Mouse (Mus musculus) embryonic facial prominence, embryonic 15.5 days (tissue): ENCODE data around the gene Htr7. TPM values are rescaled to one million over a fixed set of nuclear protein-coding genes. Genes with fewer than 3 reads are reported as not detected.

Experiments used
- ATAC-seq: fragments of 200-750 bp; cut with Nextera tagmentation; 2 replicates; pipeline ENCODE4 v1.8.0; 2017; ENCODE audit warnings: low read depth, moderate TSS enrichment; ENCODE audit not compliant: insufficient number of reproducible peaks, low FRiP score, low TSS enrichment
- H3K27ac ChIP-seq: fragments of 300-500 bp; sonication (generic); replicated peaks from 2 replicates; pipeline ENCODE4 v1.5.1; 2015; ENCODE audit warnings: mild to moderate bottlenecking, inconsistent platforms
- H3K27me3 ChIP-seq: fragments of 300-500 bp; sonication (generic); 2 replicates; pipeline ENCODE4 v1.6.1; 2015; ENCODE audit warnings: inconsistent platforms
- H3K36me3 ChIP-seq: fragments of 300-500 bp; sonication (generic); 2 replicates; pipeline ENCODE4 v1.6.1; 2015; ENCODE audit warnings: mild to moderate bottlenecking, inconsistent platforms
- H3K4me1 ChIP-seq: fragments of 300-500 bp; sonication (generic); 2 replicates; pipeline ENCODE4 v1.6.1; 2015; ENCODE audit warnings: inconsistent platforms
- H3K4me2 ChIP-seq: fragments of 300-500 bp; sonication (generic); replicated peaks from 2 replicates; pipeline ENCODE4 v1.6.1; 2015; ENCODE audit warnings: mild to moderate bottlenecking, inconsistent platforms
- H3K4me3 ChIP-seq: fragments of 300-500 bp; sonication (generic); replicated peaks from 2 replicates; pipeline ENCODE4 v1.5.1; 2015; ENCODE audit warnings: mild to moderate bottlenecking, inconsistent platforms
- H3K9ac ChIP-seq: fragments of 300-500 bp; sonication (generic); 2 replicates; pipeline ENCODE4 v1.6.1; 2015; ENCODE audit warnings: inconsistent platforms
- H3K9me3 ChIP-seq: fragments of 300-500 bp; sonication (generic); replicated peaks from 2 replicates; pipeline ENCODE4 v1.6.1; 2016; ENCODE audit warnings: inconsistent platforms
- WGBS: fragments of 180-500 bp; shearing (Covaris S2); methylation state at CpG from one replicate; pipeline ENCODE4 v1.1.7; 2015; 5-methylcytosine and 5-hydroxymethylcytosine counted together
- polyA plus RNA-seq: library from polyadenylated mRNA; unstranded; fragments of >200 nt; fragmentation: Nextera tagmentation; extraction: Ambion mirVana; gene quantifications from 2 replicates; pipeline ENCODE4 v1.2.1, GENCODE M21; 2015

Gene Htr7
- polyA plus RNA-seq, 1 experiment from 2014 or later = 0.60 TPM

GRCm38 (mm10) chr19:35949888-35950287 is 107.4 kb downstream of the Htr7 start:
- H3K9ac ChIP-seq = no peak overlapping the region
- ATAC-seq = no peak
- no peak overlapping the region for H3K4me2 ChIP-seq
- no peaks in the 10 kb centered on the region for H3K36me3 ChIP-seq
- no peaks in the 10 kb centered on the region for H3K27me3 ChIP-seq
- no peaks in the 10 kb centered on the region for H3K4me1 ChIP-seq
- H3K27ac ChIP-seq = no peak overlapping the region
- no peak overlapping the region for H3K4me3 ChIP-seq
- WGBS = 53% methylated on average over 1 of the region's 1 CpGs
- H3K9me3 ChIP-seq = no peaks in the 10 kb centered on the region

GRCm38 (mm10) chr19:35924961-35925495 is 132.3 kb downstream of the Htr7 start:
- H3K4me3 ChIP-seq = no peak overlapping the region
- no peak for ATAC-seq
- H3K27ac ChIP-seq = no peak overlapping the region

GRCm38 (mm10) chr19:35924418-35924817 is 132.9 kb downstream of the Htr7 start:
- Histone ChIP-seq H3K4me3 (no peak overlapping the region), H3K27me3 (no peaks in the 10 kb centered on the region), H3K27ac (no peak overlapping the region), H3K4me2 (no peak overlapping the region), H3K36me3 (no peaks in the 10 kb centered on the region), H3K9ac (no peak overlapping the region), H3K4me1 (no peaks in the 10 kb centered on the region), H3K9me3 (no peaks in the 10 kb centered on the region)
- no peak for ATAC-seq
- WGBS = 31% methylated on average over 5 of the region's 5 CpGs

More at GRCm38 (mm10) chr19:35924961-35925495, 132.3 kb downstream of the Htr7 start:
- Histone ChIP-seq H3K27me3 (no peaks in the 10 kb centered on the region), H3K9ac (no peak overlapping the region), H3K4me1 (no peaks in the 10 kb centered on the region), H3K4me2 (no peak overlapping the region), H3K36me3 (no peaks in the 10 kb centered on the region), H3K9me3 (no peaks in the 10 kb centered on the region)
- WGBS = 50% methylated on average over 3 of the region's 3 CpGs

Other genes with a start within 250 kb of the Htr7 start
- gene Rpp30, start 26.2 kb upstream of the Htr7 start, polyA plus RNA-seq = 59.5 and 62.2 TPM in 2 replicates
- 5.0 and 6.0 TPM in 2 replicates for gene Ankrd1, start 62.6 kb upstream of the Htr7 start, polyA plus RNA-seq